Mouse (Mus musculus) kidney, embryonic 14.5 days (tissue): ENCODE results near the gene Uba7. TPM values are rescaled to one million over a fixed set of nuclear protein-coding genes. Genes with fewer than 3 reads are reported as not detected.
"Not testable (repeated sequence)": the region's sequence is repeated elsewhere in the genome, so short reads cannot be mapped to it uniquely, and the experiment has no call there.

ENCODE experiments used
- ATAC-seq: fragments of 200-750 bp; cut with Nextera tagmentation; 2 replicates; pipeline ENCODE4 v1.8.0; 2017; ENCODE audit warnings: moderate number of reproducible peaks, mild to moderate bottlenecking, moderate TSS enrichment, moderate library complexity; ENCODE audit not compliant: low FRiP score, low TSS enrichment
- H3K27ac ChIP-seq: fragments of 300-500 bp; sonication (generic); 2 replicates; pipeline ENCODE4 v1.5.1; 2014; ENCODE audit warnings: low read depth, mild to moderate bottlenecking, low read length, moderate library complexity, mixed read lengths
- H3K27me3 ChIP-seq: fragments of 300-500 bp; sonication (generic); 2 replicates; pipeline ENCODE4 v1.6.1; 2014; ENCODE audit warnings: mild to moderate bottlenecking, low read length; ENCODE audit not compliant: control insufficient read depth, insufficient read depth
- H3K36me3 ChIP-seq: fragments of 300-500 bp; sonication (generic); 2 replicates; pipeline ENCODE4 v1.6.1; 2014; ENCODE audit warnings: low read length, mixed read lengths; ENCODE audit not compliant: control insufficient read depth, insufficient read depth
- H3K4me1 ChIP-seq: fragments of 300-500 bp; sonication (generic); 2 replicates; pipeline ENCODE4 v1.6.1; 2014; ENCODE audit warnings: low read length, mixed read lengths; ENCODE audit not compliant: control insufficient read depth, insufficient read depth
- H3K4me2 ChIP-seq: fragments of 300-500 bp; sonication (generic); replicated peaks from 2 replicates; pipeline ENCODE4 v1.6.1; 2014; ENCODE audit warnings: low read depth, mild to moderate bottlenecking, low read length
- H3K4me3 ChIP-seq: fragments of 300-500 bp; sonication (generic); 2 replicates; pipeline ENCODE4 v1.5.1; 2014; ENCODE audit warnings: mild to moderate bottlenecking, low read length
- H3K9ac ChIP-seq: fragments of 300-500 bp; sonication (generic); 2 replicates; pipeline ENCODE4 v1.6.1; 2014; ENCODE audit warnings: low read depth, mild to moderate bottlenecking, low read length, moderate library complexity
- H3K9me3 ChIP-seq: fragments of 300-500 bp; sonication (generic); 2 replicates; pipeline ENCODE4 v1.6.1; 2016; ENCODE audit warnings: low read length; ENCODE audit not compliant: control insufficient read depth
- WGBS: fragments of 180-500 bp; shearing (Covaris S2); extraction: QIAGEN DNeasy Blood & Tissue Kit; methylation state at CpG from one replicate; pipeline ENCODE4 v1.1.7; 2014; 5-methylcytosine and 5-hydroxymethylcytosine counted together
- polyA plus RNA-seq: library from polyadenylated mRNA; unstranded; fragments of >200 nt; fragmentation: Nextera tagmentation; extraction: Ambion mirVana; gene quantifications from 2 replicates; pipeline ENCODE4 v1.2.1, GENCODE M21; 2014

Uba7 gene
- polyA plus RNA-seq, 1 experiment from 2014 or later = 28.0 TPM

- ATAC-seq = no peak
- Histone ChIP-seq H3K36me3 (no peaks in the 10 kb centered on the region), H3K9me3 (no peaks in the 10 kb centered on the region), H3K9ac (no peak overlapping the region), H3K4me3 (no peak overlapping the region), H3K27me3 (no peaks in the 10 kb centered on the region), H3K27ac (no peak overlapping the region), H3K4me1 (no peaks in the 10 kb centered on the region), H3K4me2 (no peak overlapping the region)
- 95% methylated on average over 21 of the region's 21 CpGs for WGBS
Measured at GRCm38 (mm10) chr9:107995513-107995912, 20.2 kb downstream of the Uba7 start.

GRCm38 (mm10) chr9:107996049-107996448 is 20.7 kb downstream of the Uba7 start, which contains the start of gene Gm20662:
Gene Gm20662, plus strand, starts transcription at chr9:107996349.
- H3K9me3 ChIP-seq = no peaks in the 10 kb centered on the region
- no peak within 1 kb of the TSS for H3K27ac ChIP-seq
- H3K36me3 ChIP-seq = no peaks in the 10 kb centered on the region
- H3K4me2 ChIP-seq = no peak within 1 kb of the TSS
- H3K4me1 ChIP-seq = no peaks in the 10 kb centered on the region
- 91% methylated on average over 5 of the region's 5 CpGs for WGBS
- no peak within 1 kb of the TSS for H3K4me3 ChIP-seq
- no peak for ATAC-seq
- no peaks in the 10 kb centered on the region for H3K27me3 ChIP-seq
- H3K9ac ChIP-seq = no peak within 1 kb of the TSS

GRCm38 (mm10) chr9:108001922-108002770 is 26.8 kb downstream of the Uba7 start, which contains the start of gene Ip6k1:
Gene Ip6k1, plus strand, starts transcription at chr9:108002501.
- H3K4me2 ChIP-seq = peak within 1 kb of the TSS; percentile 80
- H3K36me3 ChIP-seq = peaks cover 3% of the 10 kb centered on the region; the same call in 1 of the 2 replicates
- no peaks in the 10 kb centered on the region for H3K27me3 ChIP-seq
- WGBS = under 1% methylated on average over 50 of the region's 51 CpGs
- peak within 1 kb of the TSS; percentile 68 for H3K9ac ChIP-seq
- H3K4me3 ChIP-seq = peak within 1 kb of the TSS; percentile 60
- peaks cover 15% of the 10 kb centered on the region for H3K4me1 ChIP-seq
- peak; percentile 99 for ATAC-seq
- H3K27ac ChIP-seq = peak within 1 kb of the TSS; percentile 72
- H3K9me3 ChIP-seq = no peaks in the 10 kb centered on the region

GRCm38 (mm10) chr9:108002778-108003530 is 27.6 kb downstream of the Uba7 start:
- H3K36me3 ChIP-seq = peaks cover 3% of the 10 kb centered on the region; the same call in 1 of the 2 replicates
- H3K4me1 ChIP-seq = peaks cover 15% of the 10 kb centered on the region
- peak overlapping the region; percentile 67 for H3K9ac ChIP-seq
- H3K4me3 ChIP-seq = peak overlapping the region; percentile 60
- under 1% methylated on average over 50 of the region's 50 CpGs for WGBS
- ATAC-seq = peak; percentile 67
- peak overlapping the region; percentile 80 for H3K4me2 ChIP-seq
- H3K27me3 ChIP-seq = no peaks in the 10 kb centered on the region
- no peaks in the 10 kb centered on the region for H3K9me3 ChIP-seq
- H3K27ac ChIP-seq = peak overlapping the region; percentile 72

- Histone ChIP-seq H3K9ac (peak overlapping the region; percentile 67), H3K9me3 (no peaks in the 10 kb centered on the region), H3K27me3 (no peaks in the 10 kb centered on the region), H3K27ac (peak overlapping the region; percentile 72), H3K36me3 (peaks cover 3% of the 10 kb centered on the region; the same call in 1 of the 2 replicates), H3K4me3 (peak overlapping the region; percentile 60), H3K4me2 (peak overlapping the region; percentile 80), H3K4me1 (peaks cover 15% of the 10 kb centered on the region)
- ATAC-seq = no peak
- WGBS = 4% methylated on average over 8 of the region's 8 CpGs
Measured at GRCm38 (mm10) chr9:108003531-108003890, 28.2 kb downstream of the Uba7 start.

GRCm38 (mm10) chr9:108008041-108008440 is 32.7 kb downstream of the Uba7 start:
- H3K4me3 ChIP-seq = no peak overlapping the region
- no peaks in the 10 kb centered on the region for H3K9me3 ChIP-seq
- ATAC-seq = no peak
- no peaks in the 10 kb centered on the region for H3K27me3 ChIP-seq
- peaks cover 15% of the 10 kb centered on the region for H3K4me1 ChIP-seq
- peaks cover 5% of the 10 kb centered on the region; the same call in 1 of the 2 replicates for H3K36me3 ChIP-seq
- no peak overlapping the region for H3K27ac ChIP-seq
- no peak overlapping the region for H3K4me2 ChIP-seq
- 90% methylated on average over 5 of the region's 5 CpGs for WGBS
- no peak overlapping the region for H3K9ac ChIP-seq

- no peak overlapping the region for H3K4me2 ChIP-seq
- 0 out of 2 replicates have a peak, but pooled peaks cover 2% of the 10 kb centered on the region for H3K36me3 ChIP-seq
- no peak for ATAC-seq
Measured at GRCm38 (mm10) chr9:108010385-108010784, 35.1 kb downstream of the Uba7 start.

GRCm38 (mm10) chr9:108013577-108013976 is 38.3 kb downstream of the Uba7 start:
- ATAC-seq, H3K27ac ChIP-seq, H3K27me3 ChIP-seq, H3K9me3 ChIP-seq, H3K9ac ChIP-seq, H3K4me2 ChIP-seq, H3K36me3 ChIP-seq, H3K4me3 ChIP-seq, H3K4me1 ChIP-seq: not testable (repeated sequence)
- 100% methylated on average over 2 of the region's 2 CpGs for WGBS

More at GRCm38 (mm10) chr9:108010385-108010784, 35.1 kb downstream of the Uba7 start:
- Histone ChIP-seq H3K27ac (no peak overlapping the region), H3K9me3 (no peaks in the 10 kb centered on the region), H3K4me1 (no peaks in the 10 kb centered on the region), H3K27me3 (no peaks in the 10 kb centered on the region), H3K9ac (no peak overlapping the region), H3K4me3 (no peak overlapping the region)
